Mouse (Mus musculus): Measurements from ENCODE around the gene Ttc41.

DNA sequence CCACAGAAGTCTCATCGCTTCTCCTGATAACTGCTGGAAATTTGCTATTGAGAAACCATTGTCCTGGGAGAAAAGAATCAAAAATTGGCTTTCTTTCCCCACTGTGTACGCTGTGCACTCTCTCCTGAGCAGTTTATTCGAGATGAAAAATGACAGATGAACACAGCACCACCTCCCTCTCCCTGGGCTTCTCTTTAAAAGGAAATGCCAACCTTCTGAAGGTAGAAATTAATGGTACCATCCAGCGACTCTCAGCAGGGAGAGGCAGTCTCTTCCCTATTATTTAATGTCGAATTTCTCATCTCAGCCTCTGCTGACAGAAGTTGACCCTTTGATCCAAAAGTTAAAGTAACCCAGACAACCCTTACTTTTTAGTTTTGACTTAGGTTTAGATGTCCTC is 63.6 kb downstream of the Ttc41 start:
- TF ChIP-seq CTCF (IDR thresholded peaks at IDR 0.05; ENCODE audit: low read depth, low read length) (no peak), POLR2A (IDR thresholded peaks at IDR 0.05; ENCODE audit: extremely low read depth, insufficient read depth, low read length) (no peak)
